Mouse (Mus musculus) liver, embryonic 11.5 days (tissue): ENCODE measurements around the gene Lrch1. TPM values are rescaled to one million over a fixed set of nuclear protein-coding genes. Genes with fewer than 3 reads are reported as not detected.

Experiments
- ATAC-seq: fragments of 200-750 bp; cut with Nextera tagmentation; replicated peaks from 2 replicates; pipeline ENCODE4 v1.8.0; 2017; ENCODE audit warnings: moderate number of reproducible peaks, mild to moderate bottlenecking, moderate TSS enrichment, moderate library complexity; ENCODE audit not compliant: low FRiP score
- DNase-seq: peaks from one replicate; pipeline ENCODE4 v3.0.0-alpha.2; 2017; ENCODE audit warnings: low spot score
- H3K27ac ChIP-seq: fragments of 300-500 bp; sonication (generic); 2 replicates; pipeline ENCODE4 v1.5.1; 2014; ENCODE audit warnings: mild to moderate bottlenecking, low read depth, low read length, control low read depth
- H3K27me3 ChIP-seq: fragments of 300-500 bp; sonication (generic); replicated peaks from 2 replicates; pipeline ENCODE4 v1.6.1; 2014; ENCODE audit warnings: low read length, mixed read lengths; ENCODE audit not compliant: control insufficient read depth, insufficient read depth
- H3K36me3 ChIP-seq: fragments of 300-500 bp; sonication (generic); 2 replicates; pipeline ENCODE4 v1.6.1; 2014; ENCODE audit warnings: mild to moderate bottlenecking, low read length, moderate library complexity, mixed read lengths; ENCODE audit not compliant: control insufficient read depth, insufficient read depth
- H3K4me1 ChIP-seq: fragments of 300-500 bp; sonication (generic); replicated peaks from 2 replicates; pipeline ENCODE4 v1.6.1; 2014; ENCODE audit warnings: low read length, mixed read lengths; ENCODE audit not compliant: control insufficient read depth, insufficient read depth
- H3K4me2 ChIP-seq: fragments of 300-500 bp; sonication (generic); 2 replicates; pipeline ENCODE4 v1.6.1; 2014; ENCODE audit warnings: mild to moderate bottlenecking, control low read depth, moderate library complexity
- H3K4me3 ChIP-seq: fragments of 300-500 bp; sonication (generic); 2 replicates; pipeline ENCODE4 v1.5.1; 2014; ENCODE audit warnings: low read depth, low read length, control low read depth
- H3K9ac ChIP-seq: fragments of 300-500 bp; sonication (generic); 2 replicates; pipeline ENCODE4 v1.6.1; 2014; ENCODE audit warnings: low read depth, low read length, control low read depth
- H3K9me3 ChIP-seq: fragments of 300-500 bp; sonication (generic); 2 replicates; pipeline ENCODE4 v1.6.1; 2016; ENCODE audit warnings: low read length, inconsistent platforms, mixed read lengths; ENCODE audit not compliant: control insufficient read depth
- WGBS: fragments of 180-500 bp; shearing (Covaris S2); extraction: QIAGEN DNeasy Blood & Tissue Kit; methylation state at CpG from one replicate; pipeline ENCODE4 v1.1.7; 2014; 5-methylcytosine and 5-hydroxymethylcytosine counted together
- polyA plus RNA-seq: library from polyadenylated mRNA; unstranded; fragments of >200 nt; fragmentation: Nextera tagmentation; extraction: Ambion mirVana; gene quantifications from 2 replicates; pipeline ENCODE4 v1.2.1, GENCODE M21; 2014

Lrch1 gene
- polyA plus RNA-seq, 1 experiment from 2014 or later: 8.0 TPM

- Histone ChIP-seq H3K9ac (no peak overlapping the region), H3K36me3 (peaks cover 8% of the 10 kb centered on the region; the same call in 1 of the 2 replicates), H3K27ac (no peak overlapping the region), H3K4me2 (no peak overlapping the region), H3K4me1 (no peaks in the 10 kb centered on the region), H3K4me3 (no peak overlapping the region), H3K27me3 (no peaks in the 10 kb centered on the region), H3K9me3 (no peaks in the 10 kb centered on the region)
- 84% methylated on average over 16 of the region's 16 CpGs for WGBS
- DNase-seq (no peak), ATAC-seq (no peak)
Observed at GRCm38 (mm10) chr14:74798063-74798890, 149.4 kb downstream of the Lrch1 start.

GRCm38 (mm10) chr14:74797386-74798062 lies 150.2 kb downstream of the Lrch1 start:
- no peak overlapping the region for H3K4me3 ChIP-seq
- no peaks in the 10 kb centered on the region for H3K4me1 ChIP-seq
- H3K27me3 ChIP-seq: no peaks in the 10 kb centered on the region
- H3K27ac ChIP-seq: no peak overlapping the region
- ATAC-seq (no peak), DNase-seq (no peak)
- no peak overlapping the region for H3K9ac ChIP-seq
- no peaks in the 10 kb centered on the region for H3K9me3 ChIP-seq
- H3K4me2 ChIP-seq: no peak overlapping the region
- peaks cover 5% of the 10 kb centered on the region; the same call in 1 of the 2 replicates for H3K36me3 ChIP-seq
- WGBS: 67% methylated on average over 10 of the region's 10 CpGs

GRCm38 (mm10) chr14:74794931-74795330 lies 152.7 kb downstream of the Lrch1 start:
- H3K27me3 ChIP-seq: no peaks in the 10 kb centered on the region
- 0 out of 2 replicates have a peak, but pooled peaks cover 3% of the 10 kb centered on the region for H3K4me1 ChIP-seq
- H3K9ac ChIP-seq: no peak overlapping the region
- H3K36me3 ChIP-seq: no peaks in the 10 kb centered on the region
- no peak overlapping the region for H3K4me2 ChIP-seq
- H3K27ac ChIP-seq: no peak overlapping the region
- no peaks in the 10 kb centered on the region for H3K9me3 ChIP-seq
- ATAC-seq: no peak
- 83% methylated on average over 12 of the region's 12 CpGs for WGBS
- no peak for DNase-seq
- H3K4me3 ChIP-seq: no peak overlapping the region

- Histone ChIP-seq H3K9ac (no peak overlapping the region), H3K9me3 (no peaks in the 10 kb centered on the region), H3K4me1 (0 out of 2 replicates have a peak, but pooled peaks cover 3% of the 10 kb centered on the region), H3K36me3 (no peaks in the 10 kb centered on the region), H3K4me3 (no peak overlapping the region), H3K4me2 (no peak overlapping the region), H3K27me3 (no peaks in the 10 kb centered on the region), H3K27ac (no peak overlapping the region)
- DNase-seq (no peak), ATAC-seq (no peak)
- WGBS: 79% methylated on average over 6 of the region's 6 CpGs
Observed at GRCm38 (mm10) chr14:74792793-74793192, 154.9 kb downstream of the Lrch1 start.

GRCm38 (mm10) chr14:74790535-74790934 lies 157.1 kb downstream of the Lrch1 start:
- WGBS: 75% methylated on average over 5 of the region's 5 CpGs

GRCm38 (mm10) chr14:74788766-74789165 lies 158.9 kb downstream of the Lrch1 start:
- WGBS: 81% methylated on average over 8 of the region's 8 CpGs
- no peaks in the 10 kb centered on the region for H3K9me3 ChIP-seq
- no peaks in the 10 kb centered on the region for H3K27me3 ChIP-seq
- DNase-seq (no peak), ATAC-seq (no peak)
- no peak overlapping the region for H3K9ac ChIP-seq
- H3K36me3 ChIP-seq: peaks cover 7% of the 10 kb centered on the region; the same call in 1 of the 2 replicates
- no peak overlapping the region for H3K27ac ChIP-seq
- H3K4me3 ChIP-seq: no peak overlapping the region
- H3K4me2 ChIP-seq: no peak overlapping the region
- 0 out of 2 replicates have a peak, but pooled peaks cover 3% of the 10 kb centered on the region for H3K4me1 ChIP-seq

More at GRCm38 (mm10) chr14:74790535-74790934, 157.1 kb downstream of the Lrch1 start:
- DNase-seq (no peak), ATAC-seq (no peak)
- Histone ChIP-seq H3K36me3 (no peaks in the 10 kb centered on the region; the same call in 1 of the 2 replicates), H3K9ac (no peak overlapping the region), H3K4me3 (no peak overlapping the region), H3K27me3 (no peaks in the 10 kb centered on the region), H3K4me1 (0 out of 2 replicates have a peak, but pooled peaks cover 3% of the 10 kb centered on the region), H3K27ac (no peak overlapping the region), H3K9me3 (no peaks in the 10 kb centered on the region), H3K4me2 (no peak overlapping the region)

- H3K4me1 ChIP-seq: 0 out of 2 replicates have a peak, but pooled peaks cover 3% of the 10 kb centered on the region
- no peaks in the 10 kb centered on the region for H3K9me3 ChIP-seq
- H3K27ac ChIP-seq: no peak overlapping the region
- no peak for DNase-seq
- H3K9ac ChIP-seq: no peak overlapping the region
- 86% methylated on average over 3 of the region's 3 CpGs for WGBS
- no peak overlapping the region for H3K4me2 ChIP-seq
- no peak overlapping the region for H3K4me3 ChIP-seq
- H3K36me3 ChIP-seq: peaks cover 12% of the 10 kb centered on the region; the same call in 1 of the 2 replicates
- H3K27me3 ChIP-seq: no peaks in the 10 kb centered on the region
- no peak for ATAC-seq
Observed at GRCm38 (mm10) chr14:74787717-74788116, 160.0 kb downstream of the Lrch1 start.

GRCm38 (mm10) chr14:74784243-74784934 lies 163.3 kb downstream of the Lrch1 start:
- WGBS: 83% methylated on average over 11 of the region's 11 CpGs
- H3K4me3 ChIP-seq: no peak overlapping the region
- ATAC-seq (no peak), DNase-seq (no peak)
- H3K9ac ChIP-seq: no peak overlapping the region
- no peak overlapping the region for H3K27ac ChIP-seq
- H3K36me3 ChIP-seq: peaks cover 12% of the 10 kb centered on the region; the same call in 1 of the 2 replicates
- no peaks in the 10 kb centered on the region for H3K27me3 ChIP-seq
- H3K4me1 ChIP-seq: no peaks in the 10 kb centered on the region
- no peak overlapping the region for H3K4me2 ChIP-seq
- no peaks in the 10 kb centered on the region for H3K9me3 ChIP-seq
